Mouse (Mus musculus) cortical plate, adult 2 months (tissue): ENCODE data around the gene Usp4.

Experiments used
- CTCF ChIP-seq: fragments of 200-500 bp; IDR thresholded peaks from 2 replicates; pipeline ENCODE4 v1.5.1; 2011; ENCODE audit warnings: mild to moderate bottlenecking, control low read depth, low read length; ENCODE audit not compliant: insufficient read depth; ENCODE audit errors: extremely low read depth
- POLR2A ChIP-seq: fragments of 200-500 bp; IDR thresholded peaks from 2 replicates; pipeline ENCODE4 v1.6.1; 2011; ENCODE audit warnings: mild to moderate bottlenecking, low read length, control low read depth; ENCODE audit not compliant: insufficient read depth; ENCODE audit errors: extremely low read depth

- TF ChIP-seq CTCF (no peak), POLR2A (no peak)
Observed at GRCm38 (mm10) chr9:108348290-108348680, 632 bp downstream of the Usp4 start.
